Mouse (Mus musculus) spleen, postnatal 36 days (tissue): ENCODE results near the gene Nfkbib.
A peak's percentile ranks its signal among the peaks of the same experiment; 100 is the strongest.

ENCODE experiments used
- DNase-seq, 2 experiments: peaks; one replicate each; pipeline ENCODE4 v3.0.0; 2022; ENCODE audit warnings: low spot score in 2 of 2, mixed read lengths in 1 of 2

The Nfkbib gene

DNA sequence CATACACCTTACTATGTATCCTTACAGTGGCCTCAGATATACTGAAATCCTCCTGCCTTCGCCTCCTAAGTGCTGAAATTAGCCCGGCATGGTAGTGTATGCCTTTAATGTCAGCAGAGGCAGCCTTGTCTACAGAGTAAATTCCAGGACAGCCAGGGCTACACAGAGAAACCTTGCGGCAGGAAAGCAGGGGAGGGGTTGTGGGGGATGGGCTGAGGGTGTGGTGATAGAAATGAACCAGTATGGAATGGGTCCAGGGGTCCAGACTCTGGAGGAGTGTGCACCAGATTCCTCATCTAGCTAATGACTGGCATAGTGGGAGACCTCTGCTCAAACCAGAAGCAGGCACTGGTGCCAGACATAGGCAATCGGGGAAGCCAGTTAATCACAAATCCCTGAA lies 48.2 kb downstream of the Nfkbib start:
- DNase-seq: no peak

DNA sequence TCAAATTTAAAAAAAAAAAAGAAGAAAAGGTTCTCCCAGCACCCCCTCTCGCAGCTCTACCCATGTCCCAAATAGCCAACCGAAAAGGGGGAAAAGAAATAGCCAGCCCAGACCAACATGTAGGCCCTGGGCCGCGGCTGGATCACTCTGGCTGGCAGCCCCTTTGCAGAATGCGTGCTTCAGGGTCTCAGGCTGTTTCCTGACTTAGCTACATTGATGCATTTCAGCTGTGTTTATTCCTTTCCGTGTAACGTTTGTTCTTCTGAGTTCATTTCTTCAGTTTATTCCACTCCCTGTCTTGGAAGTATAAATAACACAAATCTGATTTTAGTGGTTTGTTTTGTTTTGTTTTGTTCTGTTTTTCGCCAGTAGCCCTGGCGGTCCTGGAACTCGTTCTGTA lies 49.6 kb downstream of the Nfkbib start:
- no peak for DNase-seq

DNA sequence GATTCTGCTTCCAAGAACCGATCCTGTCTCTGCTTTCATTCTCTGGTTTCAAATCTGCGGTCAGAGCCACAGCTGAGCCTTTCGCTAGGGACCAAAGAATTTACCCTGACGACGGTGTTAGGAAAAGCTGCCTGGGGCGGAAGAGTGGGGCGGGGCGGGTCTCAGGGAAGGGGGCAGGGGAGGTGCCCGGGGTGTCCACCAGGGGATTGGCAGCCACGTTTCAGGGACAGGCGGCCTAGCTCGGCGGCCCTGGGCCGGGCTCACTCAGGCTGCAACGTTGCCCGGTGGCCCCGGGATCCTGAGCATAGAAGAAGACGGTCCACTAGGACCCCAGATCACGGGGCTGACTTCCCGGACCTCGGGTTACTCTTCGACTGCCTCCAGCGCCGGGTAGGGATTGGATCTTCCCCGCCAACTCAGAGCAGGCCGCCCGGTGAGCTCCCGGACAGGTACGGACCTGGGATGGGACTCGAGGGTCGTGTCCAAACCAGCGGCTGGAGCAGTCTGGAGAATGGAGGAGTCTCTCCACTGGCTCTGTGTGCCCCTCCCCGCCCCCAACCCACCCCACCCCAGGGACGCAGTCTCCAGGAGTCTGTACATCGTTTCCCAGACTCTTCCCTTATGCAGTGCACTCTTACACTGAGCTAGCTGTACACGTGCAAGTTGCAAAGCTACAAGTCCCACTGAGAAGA lies 50.6 kb downstream of the Nfkbib start, which contains the start of gene Fbxo17:
TSS of gene Fbxo17 (plus strand) at position 215 of the 692 bp plus-strand sequence.
- peak; percentile 22 to 45 for DNase-seq

DNA sequence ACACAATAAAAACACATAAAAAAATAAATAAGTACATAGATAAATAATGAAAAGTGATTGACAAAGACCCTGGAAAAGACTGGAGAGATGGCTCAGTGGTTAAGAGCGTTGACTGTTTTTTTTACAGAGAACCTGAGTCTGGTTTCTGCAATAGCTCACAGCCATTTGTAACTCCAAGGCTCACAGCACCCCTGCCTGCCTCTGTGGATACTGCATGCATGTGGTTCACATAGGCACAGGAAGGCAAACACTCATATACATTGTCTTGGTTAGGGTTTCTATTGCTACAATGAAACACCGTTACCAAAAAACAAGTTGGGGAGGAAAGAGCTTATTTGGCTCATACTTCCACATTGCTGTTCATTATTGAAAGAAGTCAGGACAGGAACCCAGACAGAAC lies 51.7 kb downstream of the Nfkbib start:
- no peak for DNase-seq

DNA sequence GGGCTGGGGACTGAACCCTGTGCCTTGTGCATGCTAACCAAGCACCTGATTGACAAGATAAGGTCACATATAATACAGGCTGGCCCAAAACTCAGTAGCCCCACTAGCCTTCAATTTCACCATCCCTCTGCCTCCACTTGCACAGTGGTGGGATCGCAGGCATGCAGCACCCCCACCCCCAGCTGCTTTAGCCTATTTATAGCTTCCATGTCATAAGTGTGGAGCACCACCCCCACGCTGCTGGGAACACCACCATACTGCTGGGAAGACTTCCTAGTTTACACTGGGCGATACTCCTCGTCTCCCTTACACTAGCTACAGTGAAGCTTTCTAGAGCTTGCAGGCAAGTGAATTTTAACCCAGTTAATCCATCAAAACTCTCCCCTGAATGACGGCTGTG lies 52.6 kb downstream of the Nfkbib start:
- DNase-seq: no peak

DNA sequence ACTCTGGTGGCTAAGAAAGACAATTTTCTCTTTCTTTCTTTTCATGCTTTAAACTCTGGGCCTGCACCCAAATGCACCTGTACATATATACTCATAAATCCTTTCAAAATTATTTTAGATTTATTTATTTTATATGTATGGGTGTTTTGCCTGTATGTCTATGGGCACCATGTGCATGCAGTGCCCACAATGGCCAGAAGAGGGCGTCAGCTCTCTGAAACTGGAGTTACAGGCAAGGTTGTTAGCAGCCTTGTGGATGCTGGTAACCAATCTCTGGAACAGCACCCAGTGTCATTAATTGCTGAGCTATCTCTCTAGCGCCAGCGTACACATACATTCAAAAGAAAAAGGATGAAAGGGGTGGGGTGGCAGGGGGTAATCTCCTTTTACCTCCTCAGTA lies 56.4 kb downstream of the Nfkbib start:
- no peak for DNase-seq

DNA sequence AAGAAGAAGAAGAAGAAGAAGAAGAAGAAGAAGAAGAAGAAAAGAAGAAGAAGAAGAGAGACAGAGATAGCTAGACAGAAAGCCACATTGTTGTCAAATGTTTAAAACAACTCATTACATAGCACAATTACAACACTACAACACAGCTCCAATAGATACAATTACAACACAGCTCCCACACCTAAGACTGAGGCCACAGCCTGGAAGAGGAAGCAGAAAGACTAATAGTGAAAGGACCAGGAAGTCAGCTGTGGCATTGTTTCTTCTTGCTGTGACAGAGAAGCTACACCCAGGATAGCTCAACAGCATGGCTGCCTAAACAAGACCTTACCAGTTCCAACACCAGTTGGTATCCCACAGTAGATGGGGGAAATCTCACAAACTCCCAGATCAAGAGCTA lies 57.9 kb downstream of the Nfkbib start:
- no peak for DNase-seq
